ENCODE assay signal across 15 mouse cellular contexts in the genomic region with DNA sequence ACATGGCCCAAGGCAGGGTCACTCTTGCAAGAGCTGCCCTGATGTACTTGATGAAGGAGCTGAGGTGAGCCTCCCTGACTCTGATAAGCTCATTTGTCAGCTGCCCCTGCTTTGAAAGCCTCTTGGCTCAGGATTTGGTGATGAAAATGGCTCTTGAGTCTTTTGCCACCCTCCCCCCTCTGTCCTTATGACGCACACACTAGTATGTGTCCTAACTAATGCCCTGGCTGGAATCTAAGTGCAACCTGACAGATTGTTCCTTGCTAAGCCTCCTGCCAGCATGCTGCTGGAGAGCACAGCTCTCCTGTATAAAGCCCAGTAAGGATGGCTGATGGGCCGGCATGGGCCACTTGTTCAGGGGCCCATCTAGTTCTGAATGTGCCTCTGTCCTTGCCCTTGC.
A peak's percentile ranks its signal among the peaks of the same experiment; 100 is the strongest.
DNase-seq lines count a peak whose midpoint lies in the region; ATAC-seq lines count a peak whose summit lies in the region.
"Had no signal": no experiment of that assay in that cellular context is flagged by ENCODE, and none has a peak within 500 bp of the region (broad histone marks: within the 10 kb centered on the region; RNA-seq: fewer than 3 reads in every experiment).

No protein-coding gene starts in this region.

- DNase-seq in adrenal gland, adult 2 months: peak; percentile 39
- DNase-seq in adrenal gland, adult 18-20 months (ENCODE audit: low spot score in 2 of 2): no peak
- peak; percentile 70 for DNase-seq in heart, embryonic 10.5 days (ENCODE audit: low spot score)
- peak; percentile 32 to 54 for DNase-seq in cerebellum, postnatal 36 days
- DNase-seq in retina, postnatal 7 days (ENCODE audit: low read depth, low spot score): peak; percentile 71
- no peak for DNase-seq in layer of hippocampus, postnatal 14 days (ENCODE audit: low spot score in 2 of 2)
- DNase-seq in left cerebral cortex, postnatal 10 days (ENCODE audit: extremely low spot score in 1 of 2, low spot score in 2 of 2): no peak
- DNase-seq: thymus, postnatal 14 days had no signal

- H3K27me3 ChIP-seq in heart, embryonic 10.5 days (ENCODE audit: insufficient read depth, poor library complexity, severe bottlenecking): no peaks in the 10 kb centered on the region
- 0 out of 2 replicates have a peak, but pooled peaks cover 2% of the 10 kb centered on the region for H3K27me3 ChIP-seq in heart, embryonic 11.5 days (ENCODE audit: control insufficient read depth, insufficient read depth, low read length)
- H3K27me3 ChIP-seq: forebrain, embryonic 15.5 days; liver, embryonic 12.5 days had no signal

- 59% methylated on average over 2 of the region's 2 CpGs for WGBS in heart, embryonic 10.5 days
- WGBS in heart, embryonic 11.5 days (ENCODE audit: insufficient replicate concordance): 57% methylated on average over 2 of the region's 2 CpGs

- no peaks in the 10 kb centered on the region for H3K36me3 ChIP-seq in heart, embryonic 10.5 days
- no peaks in the 10 kb centered on the region for H3K36me3 ChIP-seq in heart, embryonic 11.5 days (ENCODE audit: control insufficient read depth, insufficient read depth, low read length)
- H3K36me3 ChIP-seq: forebrain, embryonic 15.5 days; limb, embryonic 10.5 days; liver, embryonic 12.5 days; midbrain, embryonic 10.5 days had no signal

- H3K27ac ChIP-seq in heart, embryonic 10.5 days: no peak overlapping the region
- H3K27ac ChIP-seq in heart, embryonic 11.5 days (ENCODE audit: low read depth, low read length): no peak overlapping the region
- H3K27ac ChIP-seq: forebrain, embryonic 15.5 days; limb, embryonic 10.5 days; liver, embryonic 12.5 days; midbrain, embryonic 10.5 days; stomach, postnatal 0 days had no signal

- H3K9ac ChIP-seq in heart, embryonic 11.5 days (ENCODE audit: low read depth, low read length): no peak overlapping the region
- H3K9ac ChIP-seq: forebrain, embryonic 15.5 days; liver, embryonic 12.5 days had no signal

- ATAC-seq in heart, embryonic 11.5 days (replicated peaks; ENCODE audit: insufficient number of reproducible peaks, low FRiP score, low TSS enrichment): no peak
- ATAC-seq: forebrain, embryonic 15.5 days; inflammation-experienced regulatory T-cells, adult 6 months; liver, embryonic 12.5 days had no signal

- intact Hi-C loops in left cerebral cortex, postnatal 10 days (cut with DNase I): no loop called here

- H3K4me3 ChIP-seq in heart, embryonic 10.5 days: no peak overlapping the region
- H3K4me3 ChIP-seq in heart, embryonic 11.5 days (ENCODE audit: low read depth, low read length): no peak overlapping the region
- H3K4me3 ChIP-seq: forebrain, embryonic 15.5 days; limb, embryonic 10.5 days; liver, embryonic 12.5 days; midbrain, embryonic 10.5 days had no signal

- H3K4me1 ChIP-seq in heart, embryonic 10.5 days: peaks cover 6% of the 10 kb centered on the region
- H3K4me1 ChIP-seq in heart, embryonic 11.5 days (ENCODE audit: control insufficient read depth, insufficient read depth, low read length): no peaks in the 10 kb centered on the region
- H3K4me1 ChIP-seq: limb, embryonic 10.5 days; liver, embryonic 12.5 days; midbrain, embryonic 10.5 days had no signal

- no peaks in the 10 kb centered on the region for H3K9me3 ChIP-seq in heart, embryonic 10.5 days
- no peaks in the 10 kb centered on the region for H3K9me3 ChIP-seq in heart, embryonic 11.5 days (replicated peaks; ENCODE audit: control insufficient read depth, low read length)
- H3K9me3 ChIP-seq: forebrain, embryonic 15.5 days; limb, embryonic 10.5 days; liver, embryonic 12.5 days; midbrain, embryonic 10.5 days had no signal

- H3K4me2 ChIP-seq in heart, embryonic 11.5 days: no peak overlapping the region
- H3K4me2 ChIP-seq: forebrain, embryonic 15.5 days; liver, embryonic 12.5 days had no signal

Comparison
In these comparisons a context has a peak if more than half of its experiments do, and no peak if none do; other contexts are left out.
1. DNase-seq: peak in adrenal gland, adult 2 months (single experiment), heart, embryonic 10.5 days (single experiment), cerebellum, postnatal 36 days (2 of 2) and retina, postnatal 7 days (single experiment); none in adrenal gland, adult 18-20 months (0 of 2), layer of hippocampus, postnatal 14 days (0 of 2) and left cerebral cortex, postnatal 10 days (0 of 2).